Mouse (Mus musculus) heart, embryonic 13.5 days (tissue): ENCODE results near the gene Thumpd3. TPM values are rescaled to one million over a fixed set of nuclear protein-coding genes. Genes with fewer than 3 reads are reported as not detected.
A peak's percentile ranks its signal among the peaks of the same experiment; 100 is the strongest.

Experiments
- ATAC-seq: fragments of 200-750 bp; cut with Nextera tagmentation; 2 replicates; pipeline ENCODE4 v1.8.0; 2017; ENCODE audit warnings: moderate TSS enrichment; ENCODE audit not compliant: insufficient number of reproducible peaks, low FRiP score, low TSS enrichment; ENCODE audit errors: extremely low read depth
- H3K27ac ChIP-seq: fragments of 300-500 bp; sonication (generic); replicated peaks from 2 replicates; pipeline ENCODE4 v1.5.1; 2015; ENCODE audit warnings: moderate library complexity, mild to moderate bottlenecking, inconsistent platforms
- H3K27me3 ChIP-seq: fragments of 300-500 bp; sonication (generic); replicated peaks from 2 replicates; pipeline ENCODE4 v1.6.1; 2015; ENCODE audit warnings: mild to moderate bottlenecking, inconsistent platforms
- H3K36me3 ChIP-seq: fragments of 300-500 bp; sonication (generic); 2 replicates; pipeline ENCODE4 v1.6.1; 2015; ENCODE audit warnings: mild to moderate bottlenecking, inconsistent platforms
- H3K4me1 ChIP-seq: fragments of 300-500 bp; sonication (generic); 2 replicates; pipeline ENCODE4 v1.6.1; 2015; ENCODE audit warnings: inconsistent platforms
- H3K4me2 ChIP-seq: fragments of 300-500 bp; sonication (generic); 2 replicates; pipeline ENCODE4 v1.6.1; 2015; ENCODE audit warnings: inconsistent platforms, mild to moderate bottlenecking, moderate library complexity
- H3K4me3 ChIP-seq: fragments of 300-500 bp; sonication (generic); 2 replicates; pipeline ENCODE4 v1.5.1; 2015; ENCODE audit warnings: moderate library complexity, mild to moderate bottlenecking, inconsistent platforms
- H3K9ac ChIP-seq: fragments of 300-500 bp; sonication (generic); 2 replicates; pipeline ENCODE4 v1.6.1; 2015; ENCODE audit warnings: inconsistent platforms, mild to moderate bottlenecking, moderate library complexity
- H3K9me3 ChIP-seq: fragments of 300-500 bp; sonication (generic); 2 replicates; pipeline ENCODE4 v1.6.1; 2016; ENCODE audit warnings: inconsistent platforms
- WGBS: fragments of 180-500 bp; shearing (Covaris S2); methylation state at CpG from one replicate; pipeline ENCODE4 v1.1.7; 2015; ENCODE audit warnings: mixed read lengths; 5-methylcytosine and 5-hydroxymethylcytosine counted together
- polyA plus RNA-seq: library from polyadenylated mRNA; unstranded; fragments of >200 nt; fragmentation: Nextera tagmentation; extraction: Ambion mirVana; gene quantifications from 2 replicates; pipeline ENCODE4 v1.2.1, GENCODE M21; 2015

The Thumpd3 gene
- polyA plus RNA-seq, 1 experiment from 2014 or later, result 32.2 TPM

- Histone ChIP-seq H3K27me3 (no peaks in the 10 kb centered on the region), H3K9me3 (no peaks in the 10 kb centered on the region), H3K36me3 (no peaks in the 10 kb centered on the region; the same call in 1 of the 2 replicates), H3K27ac (peak overlapping the region; percentile 100), H3K9ac (peak overlapping the region; percentile 100), H3K4me1 (peaks cover 58% of the 10 kb centered on the region), H3K4me2 (peak overlapping the region; percentile 83), H3K4me3 (peak overlapping the region; percentile 97)
- WGBS, result 0% methylated on average over 3 of the region's 3 CpGs
- ATAC-seq, result no peak
Observed at GRCm38 (mm10) chr6:113079492-113079891, 33.5 kb downstream of the Thumpd3 start.

GRCm38 (mm10) chr6:113082229-113082628 is 36.2 kb downstream of the Thumpd3 start:
- H3K27me3 ChIP-seq, result no peaks in the 10 kb centered on the region
- no peaks in the 10 kb centered on the region for H3K36me3 ChIP-seq
- no peak for ATAC-seq
- H3K4me2 ChIP-seq, result peak overlapping the region; percentile 60
- H3K9me3 ChIP-seq, result no peaks in the 10 kb centered on the region
- H3K27ac ChIP-seq, result peak overlapping the region; percentile 55
- 12% methylated on average over 6 of the region's 6 CpGs for WGBS
- peak overlapping the region; percentile 71 for H3K9ac ChIP-seq
- peak overlapping the region; percentile 22 for H3K4me3 ChIP-seq
- H3K4me1 ChIP-seq, result peaks cover 51% of the 10 kb centered on the region

- Histone ChIP-seq H3K4me2 (0 out of 2 replicates have a peak overlapping the region, but pooled peaks have one; percentile 2), H3K27ac (0 out of 2 replicates have a peak overlapping the region, but pooled peaks have one; percentile 29)
- 57% methylated on average over 4 of the region's 4 CpGs for WGBS
Observed at GRCm38 (mm10) chr6:113084590-113084989, 38.6 kb downstream of the Thumpd3 start.

GRCm38 (mm10) chr6:113093206-113093605 is 47.2 kb downstream of the Thumpd3 start:
- H3K4me2 ChIP-seq, result no peak overlapping the region
- H3K4me3 ChIP-seq, result no peak overlapping the region
- H3K27me3 ChIP-seq, result no peaks in the 10 kb centered on the region
- H3K27ac ChIP-seq, result no peak overlapping the region
- peaks cover 12% of the 10 kb centered on the region for H3K36me3 ChIP-seq
- WGBS, result 86% methylated on average over 3 of the region's 3 CpGs
- H3K9ac ChIP-seq, result no peak overlapping the region
- ATAC-seq, result no peak
- no peaks in the 10 kb centered on the region for H3K9me3 ChIP-seq
- H3K4me1 ChIP-seq, result peaks cover 24% of the 10 kb centered on the region

More at GRCm38 (mm10) chr6:113084590-113084989, 38.6 kb downstream of the Thumpd3 start:
- no peak for ATAC-seq
- Histone ChIP-seq H3K4me3 (no peak overlapping the region), H3K9ac (no peak overlapping the region), H3K4me1 (peaks cover 46% of the 10 kb centered on the region), H3K27me3 (no peaks in the 10 kb centered on the region), H3K9me3 (no peaks in the 10 kb centered on the region), H3K36me3 (peaks cover 7% of the 10 kb centered on the region)

- H3K36me3 ChIP-seq, result peaks cover 4% of the 10 kb centered on the region
- peaks cover 44% of the 10 kb centered on the region for H3K4me1 ChIP-seq
- H3K4me2 ChIP-seq, result no peak overlapping the region
- no peak for ATAC-seq
- no peak overlapping the region for H3K4me3 ChIP-seq
- H3K9me3 ChIP-seq, result no peaks in the 10 kb centered on the region
- no peaks in the 10 kb centered on the region for H3K27me3 ChIP-seq
- 83% methylated on average over 1 of the region's 1 CpGs for WGBS
- no peak overlapping the region for H3K27ac ChIP-seq
- H3K9ac ChIP-seq, result no peak overlapping the region
Observed at GRCm38 (mm10) chr6:113095547-113095946, 49.5 kb downstream of the Thumpd3 start.

GRCm38 (mm10) chr6:113097662-113098061 is 51.6 kb downstream of the Thumpd3 start:
- no peak overlapping the region for H3K27ac ChIP-seq
- ATAC-seq, result no peak
- WGBS, result 78% methylated on average over 5 of the region's 5 CpGs
- no peak overlapping the region for H3K4me2 ChIP-seq
- H3K36me3 ChIP-seq, result no peaks in the 10 kb centered on the region
- H3K4me3 ChIP-seq, result no peak overlapping the region
- no peaks in the 10 kb centered on the region for H3K27me3 ChIP-seq
- H3K9ac ChIP-seq, result no peak overlapping the region
- peaks cover 55% of the 10 kb centered on the region for H3K4me1 ChIP-seq
- H3K9me3 ChIP-seq, result no peaks in the 10 kb centered on the region

- peaks cover 4% of the 10 kb centered on the region for H3K36me3 ChIP-seq
- H3K9ac ChIP-seq, result peak overlapping the region; percentile 54
- 27% methylated on average over 5 of the region's 5 CpGs for WGBS
- H3K9me3 ChIP-seq, result no peaks in the 10 kb centered on the region
- H3K27me3 ChIP-seq, result no peaks in the 10 kb centered on the region
- H3K27ac ChIP-seq, result peak overlapping the region; percentile 83
- ATAC-seq, result no peak
- H3K4me3 ChIP-seq, result no peak overlapping the region
- peak overlapping the region; percentile 34 for H3K4me2 ChIP-seq
- peaks cover 59% of the 10 kb centered on the region for H3K4me1 ChIP-seq
Observed at GRCm38 (mm10) chr6:113099640-113100289, 53.7 kb downstream of the Thumpd3 start.

- 86% methylated on average over 4 of the region's 4 CpGs for WGBS
- no peak for ATAC-seq
- H3K4me1 ChIP-seq, result peaks cover 42% of the 10 kb centered on the region
Observed at GRCm38 (mm10) chr6:113102541-113102940, 56.5 kb downstream of the Thumpd3 start.

GRCm38 (mm10) chr6:113103765-113104164 is 57.7 kb downstream of the Thumpd3 start:
- no peaks in the 10 kb centered on the region for H3K9me3 ChIP-seq
- no peak for ATAC-seq
- H3K27me3 ChIP-seq, result no peaks in the 10 kb centered on the region
- no peak overlapping the region for H3K4me2 ChIP-seq
- H3K27ac ChIP-seq, result no peak overlapping the region
- no peak overlapping the region for H3K4me3 ChIP-seq
- H3K9ac ChIP-seq, result no peak overlapping the region
- H3K4me1 ChIP-seq, result peaks cover 34% of the 10 kb centered on the region
- peaks cover 24% of the 10 kb centered on the region for H3K36me3 ChIP-seq

More at GRCm38 (mm10) chr6:113102541-113102940, 56.5 kb downstream of the Thumpd3 start:
- H3K4me3 ChIP-seq, result no peak overlapping the region
- H3K9me3 ChIP-seq, result no peaks in the 10 kb centered on the region
- peaks cover 20% of the 10 kb centered on the region for H3K36me3 ChIP-seq
- H3K4me2 ChIP-seq, result no peak overlapping the region
- no peak overlapping the region for H3K9ac ChIP-seq
- H3K27ac ChIP-seq, result no peak overlapping the region
- H3K27me3 ChIP-seq, result no peaks in the 10 kb centered on the region

- Histone ChIP-seq H3K4me3 (no peak overlapping the region), H3K4me1 (peaks cover 7% of the 10 kb centered on the region), H3K27ac (no peak overlapping the region), H3K4me2 (no peak overlapping the region), H3K27me3 (no peaks in the 10 kb centered on the region), H3K36me3 (peaks cover 70% of the 10 kb centered on the region), H3K9ac (no peak overlapping the region), H3K9me3 (no peaks in the 10 kb centered on the region)
- 91% methylated on average over 3 of the region's 3 CpGs for WGBS
- ATAC-seq, result no peak
Observed at GRCm38 (mm10) chr6:113109378-113109777, 63.4 kb downstream of the Thumpd3 start.

GRCm38 (mm10) chr6:113109956-113110355 is 63.9 kb downstream of the Thumpd3 start:
- Histone ChIP-seq H3K27me3 (no peaks in the 10 kb centered on the region), H3K27ac (no peak overlapping the region), H3K4me3 (no peak overlapping the region), H3K36me3 (peaks cover 74% of the 10 kb centered on the region), H3K9me3 (no peaks in the 10 kb centered on the region), H3K4me2 (no peak overlapping the region), H3K9ac (no peak overlapping the region), H3K4me1 (peaks cover 2% of the 10 kb centered on the region)
- WGBS, result 85% methylated on average over 7 of the region's 7 CpGs
- no peak for ATAC-seq
